Mouse (Mus musculus) induced T-regulatory cell, adult 2 months (primary cell): Measurements from ENCODE around the gene Bmp15.

ENCODE experiments used
- DNase-seq: peaks from one replicate; pipeline ENCODE4 v3.0.0-alpha.2; 2012; ENCODE audit warnings: low read depth

The Bmp15 gene

GRCm38 (mm10) chrX:6320621-6321020 is at the start of gene Bmp15:
Gene Bmp15, minus strand, starts transcription at chrX:6320721.
- DNase-seq, result no peak

GRCm38 (mm10) chrX:6368822-6369221 is 48.3 kb upstream of the Bmp15 start:
- no peak for DNase-seq

DNA sequence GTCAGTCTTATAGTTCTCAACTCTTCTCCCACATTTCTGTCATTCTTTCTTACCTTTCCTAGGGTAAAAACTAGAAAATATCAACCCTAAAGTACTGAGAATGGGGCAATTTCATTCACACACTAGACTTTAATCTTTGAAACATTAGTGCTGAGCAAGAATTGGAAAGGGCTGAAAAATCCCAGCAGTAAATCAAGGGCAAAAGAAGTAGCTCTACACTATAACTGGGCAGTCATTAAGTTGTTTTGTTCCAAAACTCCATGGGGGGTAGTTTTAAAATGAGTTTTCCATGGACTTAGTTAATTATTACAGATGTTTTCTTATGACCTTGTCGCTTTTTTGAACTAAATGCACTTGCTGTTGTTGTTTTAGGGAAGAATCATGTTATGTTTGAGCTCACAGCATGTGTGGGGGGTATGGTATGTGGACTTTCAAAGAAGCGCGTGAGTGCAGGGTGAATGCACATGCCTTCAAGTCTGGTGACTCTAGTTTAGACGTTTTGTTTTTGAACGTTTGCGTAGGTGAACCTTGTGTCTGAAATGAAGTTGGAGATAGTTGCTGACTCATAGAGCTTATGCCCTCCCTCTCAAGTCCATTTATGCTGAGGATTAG is 37.1 kb upstream of the Bmp15 start:
- DNase-seq, result no peak

DNA sequence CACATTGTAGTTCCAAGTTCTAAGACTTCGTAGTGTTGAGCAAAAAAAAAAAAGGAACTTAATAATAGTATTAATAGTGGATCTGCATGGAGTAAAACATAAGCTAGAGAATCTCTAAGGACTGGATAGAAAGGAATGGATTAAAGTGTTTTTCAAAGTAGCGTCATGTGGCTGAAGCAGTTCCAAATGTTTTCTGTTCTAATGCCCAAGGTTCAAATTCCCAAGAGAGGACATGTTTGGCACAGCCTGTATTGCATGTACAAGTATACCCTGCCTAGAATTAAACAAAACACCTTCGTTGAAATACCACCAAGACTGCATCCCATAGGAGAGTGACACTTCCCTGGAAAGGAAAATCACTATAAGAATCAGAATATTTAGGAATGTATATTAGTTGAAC is 36.4 kb upstream of the Bmp15 start:
- DNase-seq, result no peak

GRCm38 (mm10) chrX:6345273-6345959 is 24.9 kb upstream of the Bmp15 start:
- no peak for DNase-seq

GRCm38 (mm10) chrX:6324056-6324455 is 3.5 kb upstream of the Bmp15 start:
- DNase-seq, result no peak

GRCm38 (mm10) chrX:6317747-6318146 is 2.8 kb downstream of the Bmp15 start:
- DNase-seq, result no peak
